Mouse (Mus musculus): Measurements from ENCODE around the gene Rftn1.

- TF ChIP-seq MAFK (IDR thresholded peaks at IDR 0.05; ENCODE audit: insufficient read depth, low read depth, low read length): no peak
- no peak for TF ChIP-seq CHD2 (IDR thresholded peaks at IDR 0.05; ENCODE audit: low read depth, low read length)
Observed at GRCm38 (mm10) chr17:50136060-50136459, 54.4 kb downstream of the Rftn1 start.
